Mouse (Mus musculus): Measurements from ENCODE around the gene Tsc22d2. TPM values are rescaled to one million over a fixed set of nuclear protein-coding genes. Genes with fewer than 3 reads are reported as not detected.
"Not testable (repeated sequence)": the region's sequence is repeated elsewhere in the genome, so short reads cannot be mapped to it uniquely, and the experiment has no call there.

Tsc22d2 gene
- polyA plus RNA-seq, 1 experiment from 2014 or later: 12.6 TPM

DNA sequence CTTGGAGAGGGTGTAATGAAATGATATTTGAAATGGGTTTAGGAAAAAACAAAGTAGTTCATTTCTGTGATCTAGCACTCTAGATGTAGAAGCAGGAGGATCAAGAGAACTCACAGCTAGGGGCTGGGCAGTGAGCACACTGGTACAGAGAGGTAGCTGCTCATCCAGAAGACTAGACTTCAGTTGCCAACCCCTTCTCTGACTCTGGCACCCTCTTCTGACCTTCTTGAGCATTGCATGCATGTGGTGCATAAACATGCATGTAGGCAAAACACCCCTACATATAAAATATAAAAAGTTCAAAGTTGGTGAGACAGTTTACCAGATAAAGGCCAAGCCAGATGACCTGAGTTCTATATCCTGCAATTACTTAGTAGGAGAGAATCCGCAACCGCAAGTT, 33.7 kb downstream of the Tsc22d2 start:
- WGBS: 95% methylated on average over 2 of the region's 2 CpGs
- ATAC-seq (ENCODE audit: insufficient number of reproducible peaks, insufficient read depth, low FRiP score, low TSS enrichment, low read depth): no peak

DNA sequence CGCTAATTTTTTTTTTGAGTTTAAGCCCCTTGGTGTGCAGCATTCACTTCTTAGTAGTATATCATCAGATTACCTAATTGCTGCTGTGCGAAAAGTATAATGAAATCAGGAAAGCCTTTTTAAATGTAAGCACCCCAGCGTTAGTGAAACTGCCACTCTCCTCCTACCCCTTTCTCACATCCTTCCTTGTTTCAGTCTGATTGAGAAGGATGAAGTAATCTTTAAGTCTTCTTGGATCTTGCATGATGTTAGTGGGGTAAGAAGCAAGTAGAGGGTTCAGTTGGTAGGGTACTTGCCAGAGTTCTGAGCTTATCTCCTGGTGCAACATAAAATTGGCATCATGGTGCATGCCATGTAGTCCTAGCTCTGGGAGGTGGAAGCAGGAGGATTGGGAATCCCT, 35.0 kb downstream of the Tsc22d2 start:
- Histone ChIP-seq H3K27ac (no peak overlapping the region), H3K27me3 (no peaks in the 10 kb centered on the region), H3K9ac (replicated peaks) (no peak overlapping the region), H3K4me3 (replicated peaks) (no peak overlapping the region), H3K9me3 (no peaks in the 10 kb centered on the region), H3K4me1 (replicated peaks) (no peaks in the 10 kb centered on the region), H3K36me3 (no peaks in the 10 kb centered on the region), H3K4me2 (no peak overlapping the region)
- 94% methylated on average over 3 of the region's 3 CpGs for WGBS
- ATAC-seq (ENCODE audit: insufficient number of reproducible peaks, insufficient read depth, low FRiP score, low TSS enrichment, low read depth): no peak

More for the DNA sequence above, 33.7 kb downstream of the Tsc22d2 start:
- no peak overlapping the region for H3K27ac ChIP-seq
- no peaks in the 10 kb centered on the region for H3K27me3 ChIP-seq
- no peak overlapping the region for H3K9ac ChIP-seq (replicated peaks)
- H3K4me1 ChIP-seq (replicated peaks): no peaks in the 10 kb centered on the region
- H3K4me2 ChIP-seq: no peak overlapping the region
- no peak overlapping the region for H3K4me3 ChIP-seq (replicated peaks)
- no peaks in the 10 kb centered on the region for H3K36me3 ChIP-seq
- no peaks in the 10 kb centered on the region for H3K9me3 ChIP-seq

DNA sequence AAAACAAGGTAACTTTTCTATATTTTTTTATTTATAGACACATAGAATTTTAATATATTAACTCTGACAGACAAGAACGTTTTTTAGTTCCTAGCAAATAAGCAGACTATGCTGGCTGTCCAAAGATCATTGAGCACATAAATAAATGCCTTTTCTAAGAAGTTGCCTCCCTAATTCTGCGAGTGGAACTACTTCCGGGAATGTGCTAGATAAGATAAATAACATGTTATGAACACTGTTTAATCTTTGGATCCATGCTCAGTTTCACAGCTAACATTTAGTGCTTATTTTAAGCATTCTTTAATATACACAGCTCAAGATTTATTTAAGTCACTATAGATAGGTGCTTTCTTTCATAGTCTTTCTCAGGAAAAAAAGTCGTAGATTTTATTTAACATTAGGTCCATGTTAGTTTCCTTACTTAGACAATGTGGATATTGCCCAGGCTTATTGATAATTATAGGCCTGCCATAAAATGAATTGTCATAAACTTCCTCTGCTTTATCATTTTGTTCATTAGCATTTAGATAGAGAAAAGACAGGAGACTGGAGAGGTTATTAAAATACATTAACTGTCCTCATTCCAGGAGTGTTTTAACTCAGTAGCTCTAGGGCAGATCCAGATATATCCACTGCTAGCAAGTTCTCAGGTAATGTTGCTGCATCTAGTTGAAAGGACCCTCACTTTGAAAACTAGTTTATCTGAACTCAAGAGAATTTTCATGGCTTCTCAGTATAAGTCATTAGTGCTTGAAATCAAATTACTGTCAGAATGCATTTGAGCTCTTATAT, 40.1 kb downstream of the Tsc22d2 start:
- 83% methylated on average over 4 of the region's 4 CpGs for WGBS
- Histone ChIP-seq H3K36me3 (peaks cover 5% of the 10 kb centered on the region; the same call in 1 of the 2 replicates), H3K27ac (no peak overlapping the region), H3K4me1 (replicated peaks) (no peaks in the 10 kb centered on the region), H3K9me3 (no peaks in the 10 kb centered on the region), H3K9ac (replicated peaks) (no peak overlapping the region), H3K4me2 (no peak overlapping the region), H3K4me3 (replicated peaks) (no peak overlapping the region), H3K27me3 (no peaks in the 10 kb centered on the region)
- no peak for ATAC-seq (ENCODE audit: insufficient number of reproducible peaks, insufficient read depth, low FRiP score, low TSS enrichment, low read depth)

DNA sequence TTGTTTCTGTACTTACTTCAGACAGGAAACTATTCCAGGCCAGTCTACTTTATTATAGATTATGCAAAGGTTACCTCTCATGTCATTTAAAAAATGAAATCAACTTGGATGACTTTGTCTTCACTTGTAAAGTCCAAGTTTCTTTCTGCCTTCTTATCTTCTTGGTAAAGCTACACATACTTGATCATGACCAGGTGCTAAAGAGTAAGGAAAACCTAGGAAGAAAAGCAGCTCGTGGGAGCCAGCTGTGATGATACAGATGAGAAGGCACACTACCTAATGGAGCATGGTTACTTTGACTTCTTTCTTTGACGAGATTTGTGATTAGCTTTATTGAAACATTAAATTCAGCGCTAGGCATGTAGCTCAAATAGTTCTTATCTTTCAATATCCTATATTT, 40.7 kb downstream of the Tsc22d2 start:
- no peaks in the 10 kb centered on the region for H3K4me1 ChIP-seq (replicated peaks)
- no peak overlapping the region for H3K9ac ChIP-seq (replicated peaks)
- H3K27me3 ChIP-seq: no peaks in the 10 kb centered on the region
- no peak overlapping the region for H3K4me2 ChIP-seq
- ATAC-seq (ENCODE audit: insufficient number of reproducible peaks, insufficient read depth, low FRiP score, low TSS enrichment, low read depth): no peak
- H3K27ac ChIP-seq: no peak overlapping the region
- peaks cover 9% of the 10 kb centered on the region for H3K36me3 ChIP-seq
- H3K9me3 ChIP-seq: no peaks in the 10 kb centered on the region
- 79% methylated on average over 3 of the region's 3 CpGs for WGBS
- H3K4me3 ChIP-seq (replicated peaks): no peak overlapping the region

DNA sequence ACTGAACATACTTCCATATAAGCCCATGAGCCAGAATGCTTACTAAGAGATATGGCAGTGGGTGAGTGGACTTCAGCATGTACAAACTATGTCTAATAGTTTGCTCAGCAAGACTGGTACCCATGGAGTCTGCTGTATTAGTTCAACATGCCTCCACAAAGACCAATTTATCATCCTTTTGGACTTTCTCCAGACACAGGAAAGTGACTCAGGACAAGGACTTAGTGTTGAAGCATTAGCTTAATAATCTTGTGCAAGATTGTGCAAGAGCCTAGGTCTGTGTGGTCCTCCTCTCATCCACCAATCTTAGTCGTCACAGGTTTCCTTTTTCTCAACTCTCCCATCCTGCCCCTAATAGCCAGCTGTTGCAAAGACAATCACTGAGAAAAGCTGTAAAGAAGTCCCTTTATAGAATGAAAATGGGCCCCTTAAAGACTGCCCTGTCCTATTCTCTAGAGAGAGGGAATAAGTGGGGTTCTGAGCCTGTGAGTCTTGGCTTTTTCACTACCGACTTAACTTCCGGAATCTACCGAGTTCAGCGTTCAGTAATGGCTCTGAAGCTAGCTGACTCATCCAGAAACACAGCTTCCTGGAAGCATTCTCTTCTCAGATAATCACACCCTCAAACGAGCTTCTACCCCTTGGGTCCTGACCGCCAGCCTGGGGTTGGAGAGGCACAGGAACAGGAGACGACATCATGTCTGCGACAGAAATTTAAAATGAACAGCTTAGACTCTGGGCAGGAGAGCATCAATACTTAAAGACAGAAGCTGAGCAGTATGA, 55.3 kb downstream of the Tsc22d2 start:
- H3K9ac ChIP-seq (replicated peaks): no peak overlapping the region

DNA sequence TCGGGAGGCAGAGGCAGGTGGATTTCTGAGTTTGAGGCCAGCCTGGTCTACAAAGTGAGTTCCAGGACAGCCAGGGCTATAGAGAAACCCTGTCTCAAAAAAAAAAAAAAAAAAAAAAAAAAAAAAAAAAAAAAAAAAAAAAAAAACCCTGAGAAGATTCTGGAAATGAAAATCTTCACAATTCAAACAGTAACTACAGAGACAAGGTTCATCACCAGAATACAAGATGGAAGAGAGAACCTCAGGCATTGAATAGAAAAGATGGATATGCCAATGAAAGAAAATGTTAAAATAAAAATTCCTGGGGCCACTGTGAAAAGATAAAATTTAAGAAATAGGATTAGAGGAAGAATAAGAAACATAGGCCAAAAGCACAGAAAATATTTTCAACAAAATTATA, 60.8 kb downstream of the Tsc22d2 start:
- WGBS: 87% methylated on average over 1 of the region's 1 CpGs
- not testable (repeated sequence) for H3K4me2 ChIP-seq; H3K36me3 ChIP-seq; ATAC-seq (ENCODE audit: insufficient number of reproducible peaks, insufficient read depth, low FRiP score, low TSS enrichment, low read depth); H3K27me3 ChIP-seq; H3K4me1 ChIP-seq (replicated peaks); H3K4me3 ChIP-seq (replicated peaks); H3K27ac ChIP-seq; H3K9ac ChIP-seq (replicated peaks); H3K9me3 ChIP-seq

More for the DNA sequence above, 55.3 kb downstream of the Tsc22d2 start:
- no peaks in the 10 kb centered on the region for H3K27me3 ChIP-seq
- no peaks in the 10 kb centered on the region for H3K36me3 ChIP-seq
- no peak overlapping the region for H3K4me2 ChIP-seq
- no peak overlapping the region for H3K4me3 ChIP-seq (replicated peaks)
- no peaks in the 10 kb centered on the region for H3K9me3 ChIP-seq
- no peak for ATAC-seq (ENCODE audit: insufficient number of reproducible peaks, insufficient read depth, low FRiP score, low TSS enrichment, low read depth)
- no peak overlapping the region for H3K27ac ChIP-seq
- no peaks in the 10 kb centered on the region for H3K4me1 ChIP-seq (replicated peaks)
- WGBS: 78% methylated on average over 9 of the region's 9 CpGs

DNA sequence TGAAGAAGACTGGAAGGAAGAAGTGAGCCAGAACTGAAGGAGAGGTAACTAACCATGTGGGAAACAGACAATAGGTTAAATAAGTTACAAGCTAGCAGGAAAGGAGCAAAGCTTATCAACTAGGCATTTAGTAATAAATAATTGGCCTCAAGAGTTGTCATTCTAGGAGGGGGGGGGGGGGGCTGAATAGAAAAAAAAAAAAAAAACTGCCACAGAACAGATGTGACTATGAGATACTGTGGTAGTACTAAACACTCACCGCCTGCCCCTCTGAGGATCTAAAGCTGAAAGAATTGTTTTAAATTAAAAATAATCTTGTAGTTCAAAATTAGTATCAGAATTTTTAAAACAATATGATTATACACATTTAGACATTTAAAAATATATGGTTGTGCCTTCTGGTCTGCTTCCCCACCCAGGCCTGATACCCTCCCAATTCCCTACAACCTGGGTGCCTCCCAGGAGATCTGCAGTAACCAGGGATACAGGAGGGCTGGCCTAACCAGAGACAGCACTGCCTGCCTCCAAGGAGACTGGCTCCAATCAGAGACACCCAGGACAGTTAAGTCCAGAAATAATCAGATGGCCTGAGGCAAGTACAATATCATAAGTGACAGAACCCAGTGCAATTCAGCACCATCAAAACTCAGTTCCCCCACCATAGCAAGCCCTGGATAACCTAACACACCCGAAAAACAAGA, 64.4 kb downstream of the Tsc22d2 start:
- Histone ChIP-seq H3K9me3 (no peaks in the 10 kb centered on the region), H3K27me3 (no peaks in the 10 kb centered on the region), H3K27ac (no peak overlapping the region), H3K36me3 (no peaks in the 10 kb centered on the region), H3K4me1 (replicated peaks) (no peaks in the 10 kb centered on the region), H3K4me3 (replicated peaks) (no peak overlapping the region), H3K4me2 (no peak overlapping the region), H3K9ac (replicated peaks) (no peak overlapping the region)
- ATAC-seq (ENCODE audit: insufficient number of reproducible peaks, insufficient read depth, low FRiP score, low TSS enrichment, low read depth): no peak
- WGBS: 88% methylated on average over 2 of the region's 2 CpGs

DNA sequence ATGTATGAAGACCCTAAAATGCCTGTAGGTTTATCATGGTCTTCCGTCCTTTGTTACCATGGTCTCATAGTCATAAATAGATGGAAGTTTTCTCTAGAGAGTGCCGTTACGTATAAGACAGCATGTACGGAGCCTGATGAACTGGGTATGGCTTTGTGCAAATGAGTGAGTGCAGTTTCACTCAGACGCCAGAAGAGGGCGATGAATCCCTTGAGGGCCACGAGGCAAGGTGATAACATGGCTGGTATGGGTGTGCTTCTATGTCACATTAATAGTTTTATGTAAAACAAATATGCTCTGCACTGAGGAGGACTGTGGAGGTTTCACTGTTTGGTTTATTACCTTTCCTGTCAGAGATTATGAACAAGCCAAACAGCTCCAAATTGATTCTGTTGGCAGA, 71.4 kb downstream of the Tsc22d2 start:
- no peaks in the 10 kb centered on the region for H3K4me1 ChIP-seq (replicated peaks)
- H3K4me2 ChIP-seq: no peak overlapping the region
- ATAC-seq (ENCODE audit: insufficient number of reproducible peaks, insufficient read depth, low FRiP score, low TSS enrichment, low read depth): no peak
- no peaks in the 10 kb centered on the region for H3K36me3 ChIP-seq
- H3K27me3 ChIP-seq: no peaks in the 10 kb centered on the region
- no peak overlapping the region for H3K4me3 ChIP-seq (replicated peaks)
- H3K27ac ChIP-seq: no peak overlapping the region
- WGBS: 69% methylated on average over 7 of the region's 7 CpGs
- H3K9me3 ChIP-seq: no peaks in the 10 kb centered on the region
- H3K9ac ChIP-seq (replicated peaks): no peak overlapping the region

DNA sequence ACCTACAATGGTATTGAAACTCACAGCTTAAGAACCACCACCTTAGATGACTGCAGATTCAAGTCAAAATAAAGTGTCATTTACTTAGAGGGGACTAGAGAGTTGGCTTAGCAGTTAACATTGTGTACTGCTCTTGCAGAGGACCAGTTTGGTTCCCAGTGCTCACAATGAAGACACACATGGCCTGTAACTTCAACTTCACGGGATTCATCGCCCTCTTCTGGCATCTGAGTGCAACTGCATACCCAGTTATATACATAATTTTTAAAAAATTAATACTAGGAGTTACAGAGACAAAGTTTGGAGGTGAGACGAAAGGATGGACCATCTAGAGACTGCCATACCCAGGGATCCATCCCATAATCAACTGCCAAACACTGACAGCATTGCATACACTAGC, 72.6 kb downstream of the Tsc22d2 start:
- 68% methylated on average over 3 of the region's 3 CpGs for WGBS
- no peak overlapping the region for H3K27ac ChIP-seq
- no peak overlapping the region for H3K4me2 ChIP-seq
- H3K4me3 ChIP-seq (replicated peaks): no peak overlapping the region
- no peak for ATAC-seq (ENCODE audit: insufficient number of reproducible peaks, insufficient read depth, low FRiP score, low TSS enrichment, low read depth)
- H3K27me3 ChIP-seq: no peaks in the 10 kb centered on the region
- H3K9me3 ChIP-seq: no peaks in the 10 kb centered on the region
- H3K9ac ChIP-seq (replicated peaks): no peak overlapping the region
- no peaks in the 10 kb centered on the region for H3K4me1 ChIP-seq (replicated peaks)
- H3K36me3 ChIP-seq: no peaks in the 10 kb centered on the region

DNA sequence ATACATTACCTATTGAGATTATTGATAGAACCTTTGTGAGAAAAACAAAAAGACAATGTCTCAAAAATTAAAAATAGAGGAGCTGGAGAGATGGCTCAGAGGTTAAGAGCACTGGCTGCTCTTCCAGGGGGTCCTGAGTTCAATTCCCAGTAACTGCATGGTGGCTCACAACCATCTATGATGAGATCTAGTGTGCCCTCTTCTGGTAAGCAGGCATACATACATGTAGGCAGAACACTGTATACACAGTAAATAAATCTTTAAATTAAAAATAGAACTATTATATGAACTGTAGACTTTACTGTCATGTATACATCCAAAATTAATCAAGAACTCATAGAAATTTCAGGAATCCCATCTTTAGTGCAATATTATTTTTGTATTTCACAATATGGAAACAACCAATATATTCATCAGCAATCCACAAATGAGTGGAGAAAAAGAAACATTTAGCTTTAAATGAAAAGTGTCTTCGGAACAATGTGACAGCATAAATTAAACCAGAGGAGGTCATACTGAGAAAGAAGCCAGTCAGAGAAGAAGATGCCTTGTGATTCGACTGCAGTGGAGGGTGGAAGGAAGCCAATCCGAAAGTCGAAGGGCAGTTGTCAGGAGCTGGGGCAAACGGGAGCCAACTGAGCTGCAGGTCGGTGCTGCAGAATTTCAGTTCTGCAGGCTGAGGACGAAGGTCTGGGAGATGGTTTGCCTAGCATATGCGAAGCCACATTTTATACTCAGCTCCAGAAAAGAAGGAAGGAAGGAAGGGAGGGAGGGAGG, 73.7 kb downstream of the Tsc22d2 start:
- Histone ChIP-seq H3K4me2 (no peak overlapping the region), H3K27ac (no peak overlapping the region), H3K36me3 (no peaks in the 10 kb centered on the region), H3K9ac (replicated peaks) (no peak overlapping the region), H3K9me3 (no peaks in the 10 kb centered on the region), H3K4me1 (replicated peaks) (no peaks in the 10 kb centered on the region), H3K4me3 (replicated peaks) (no peak overlapping the region), H3K27me3 (no peaks in the 10 kb centered on the region)
- no peak for ATAC-seq (ENCODE audit: insufficient number of reproducible peaks, insufficient read depth, low FRiP score, low TSS enrichment, low read depth)
- WGBS: 84% methylated on average over 7 of the region's 8 CpGs

DNA sequence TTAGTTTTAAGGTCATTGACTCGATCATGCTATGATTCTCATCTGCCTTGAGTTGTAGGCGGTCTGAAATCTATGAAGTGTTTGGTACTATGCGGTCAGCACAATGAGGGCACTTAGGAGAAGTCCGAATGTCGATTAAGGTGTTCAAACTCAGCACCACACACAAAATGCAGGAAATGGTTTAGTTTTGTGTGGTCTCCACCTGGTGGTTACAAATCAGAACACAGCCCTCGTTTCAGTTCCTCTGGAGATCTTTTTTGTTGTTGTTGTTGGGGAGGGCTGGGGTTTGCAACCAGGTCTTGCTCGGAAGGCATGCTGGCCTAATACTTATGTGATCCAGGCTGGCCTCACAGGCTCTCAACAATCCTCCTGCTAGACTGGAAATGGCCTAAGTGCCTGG, 76.3 kb downstream of the Tsc22d2 start:
- H3K9me3 ChIP-seq: no peaks in the 10 kb centered on the region
- no peaks in the 10 kb centered on the region for H3K36me3 ChIP-seq
- WGBS: 80% methylated on average over 7 of the region's 7 CpGs
- H3K27me3 ChIP-seq: no peaks in the 10 kb centered on the region
- no peak overlapping the region for H3K27ac ChIP-seq
- no peak overlapping the region for H3K4me2 ChIP-seq
- H3K9ac ChIP-seq (replicated peaks): no peak overlapping the region
- no peaks in the 10 kb centered on the region for H3K4me1 ChIP-seq (replicated peaks)
- ATAC-seq (ENCODE audit: insufficient number of reproducible peaks, insufficient read depth, low FRiP score, low TSS enrichment, low read depth): no peak
- H3K4me3 ChIP-seq (replicated peaks): no peak overlapping the region

Measured in limb, embryonic 12.5 days (tissue).